Mouse (Mus musculus) neural tube, embryonic 10.5 days (tissue): ENCODE measurements at regions not wholly inside any gene's neighbourhood (a gene's known extent, or its start where the extent isn't known, plus 50 kb on each side); places are given as distances from the start of the nearest gene placed in this dataset.

ENCODE experiments used
- DNase-seq: peaks from one replicate; pipeline ENCODE4 v3.0.0-alpha.2; 2017; ENCODE audit warnings: low spot score; ENCODE audit errors: extremely low spot score

- no peak for DNase-seq
Measured at GRCm38 (mm10) chr1:21132340-21132739, 53.3 kb upstream of the Tram2 start.

DNA sequence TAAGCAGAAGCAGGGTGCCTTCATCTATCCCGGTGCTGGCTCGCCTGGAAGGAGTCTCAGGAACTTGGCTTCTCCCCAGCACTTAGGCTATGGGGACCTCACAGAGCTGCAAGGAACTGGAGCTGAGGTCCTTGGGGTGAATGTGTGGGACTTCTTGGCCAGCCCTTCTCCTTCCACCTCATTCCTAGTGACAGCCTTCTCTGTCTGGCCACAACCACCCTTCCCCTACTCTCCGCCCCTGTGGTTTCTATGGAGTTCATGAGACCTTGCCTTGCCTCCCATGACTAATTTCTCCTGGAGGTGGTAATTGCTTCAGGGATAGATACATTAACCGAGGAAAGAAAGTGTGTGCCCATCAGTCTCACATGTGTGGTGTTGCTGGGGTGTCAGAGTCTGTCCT lies 67.9 kb upstream of the Tram2 start:
- no peak for DNase-seq

DNA sequence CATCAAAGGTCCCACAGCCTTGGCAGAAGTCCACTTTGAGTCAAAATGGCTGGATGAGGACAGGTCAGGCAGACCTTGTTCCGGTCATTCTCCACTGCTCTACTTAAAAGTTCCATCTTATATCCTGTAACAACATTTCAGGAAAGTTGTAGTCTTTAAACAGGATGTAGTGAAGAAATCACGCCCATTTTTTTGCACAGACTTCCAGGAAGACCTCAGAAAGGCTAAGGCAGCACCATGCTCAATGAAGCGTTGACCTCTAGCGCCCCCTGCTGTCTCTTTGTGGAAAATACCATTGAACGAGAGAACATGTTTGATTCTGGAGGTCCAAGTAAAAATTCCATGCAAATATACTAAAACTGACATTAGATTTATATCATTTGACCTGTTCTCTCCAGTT lies 56.6 kb upstream of the Tmem14a start:
- peak; percentile 87 for DNase-seq

DNA sequence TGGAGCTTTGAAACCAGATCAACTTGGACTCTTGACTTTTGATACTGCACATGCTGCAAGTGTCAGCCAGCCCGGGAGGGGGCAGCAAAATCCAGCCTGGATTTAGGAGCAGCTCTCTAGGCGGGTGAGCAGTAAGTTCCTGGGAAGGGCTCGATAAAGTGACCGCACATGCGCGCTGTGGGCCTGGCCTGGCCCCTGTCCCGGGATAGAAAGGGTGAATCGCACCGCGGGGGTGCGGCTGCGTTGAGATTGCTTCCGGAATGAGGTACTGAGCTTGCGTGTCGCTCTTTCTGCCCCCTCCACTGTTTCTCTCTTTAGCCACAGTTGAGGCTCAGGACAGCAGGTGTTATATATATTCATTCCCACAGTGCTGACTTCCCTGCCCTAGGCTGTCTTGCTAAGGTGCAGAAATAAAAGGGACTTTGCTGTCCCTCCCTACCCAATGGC lies 52.1 kb upstream of the Tmem14a start:
- peak; percentile 86 for DNase-seq

DNA sequence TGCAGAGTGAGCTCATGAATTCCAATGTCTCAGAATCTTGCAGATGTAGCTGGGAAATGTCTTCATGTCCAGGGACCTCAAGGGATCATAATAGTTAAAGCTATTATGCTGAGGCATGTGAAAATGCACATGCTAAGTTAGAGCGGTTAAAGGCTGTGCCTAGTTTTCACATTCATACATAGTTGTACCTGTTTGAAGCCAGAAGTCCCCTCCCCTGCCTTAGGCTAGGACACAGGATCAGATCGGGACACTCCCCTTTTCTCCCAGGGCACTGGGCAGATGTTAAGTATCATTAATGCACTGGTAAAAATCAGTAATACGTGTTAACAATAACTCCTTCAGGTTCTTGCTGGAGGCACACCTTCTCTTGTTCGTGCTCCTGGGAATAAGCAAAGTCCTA lies 51.6 kb upstream of the Tmem14a start:
- no peak for DNase-seq
